Mouse (Mus musculus): ENCODE data around the gene Cep41. TPM values are rescaled to one million over a fixed set of nuclear protein-coding genes. Genes with fewer than 3 reads are reported as not detected.
A peak's percentile ranks its signal among the peaks of the same experiment; 100 is the strongest.

The Cep41 gene
- total RNA-seq, 2 experiments from 2014 or later, result 9.3 to 10.2 TPM

Small RNA genes lying within 50 kb of the gene (microRNA-seq; reads per million reads assigned to microRNA genes)
- 22,086 reads per million, percentile 96 among the genes with 10 or more reads in this experiment for gene Mir335

Other genes with a start within 250 kb of the Cep41 start
- gene Tmem209, start 184.0 kb downstream of the Cep41 start, total RNA-seq (2021), result 10 to 100 TPM; 36.1 to 36.9 TPM
- gene Ssmem1, start 183.9 kb downstream of the Cep41 start, total RNA-seq (2021), result under 1 TPM; 0.45 to 0.59 TPM
- gene Cpa2, start 152.2 kb downstream of the Cep41 start, total RNA-seq (2021), result 100 to 1,000 TPM in 1 of 2 experiments, 1 to 10 TPM in 1; 2.1 to 257 TPM
- gene Cpa4, start 125.4 kb downstream of the Cep41 start, total RNA-seq (2021), result 1 to 10 TPM; 2.9 to 3.2 TPM
- not detected for gene Cpa5, start 82.7 kb downstream of the Cep41 start, total RNA-seq (2021)
- gene Cpa1, start 54.5 kb downstream of the Cep41 start, total RNA-seq (2021), result 100 to 1,000 TPM in 1 of 2 experiments, under 1 TPM in 1; 0.96 to 609 TPM
- 100 to 1,000 TPM; 359 to 373 TPM for gene Mest, start 29.8 kb upstream of the Cep41 start, total RNA-seq (2021)
- 10 to 100 TPM; 76.1 to 79.0 TPM for gene Copg2, start 203.0 kb upstream of the Cep41 start, total RNA-seq (2021)
- gene Tsga13, start 221.8 kb upstream of the Cep41 start, total RNA-seq (2021), result under 1 TPM in 1 of 2 experiments, not detected in 1; 0.73 TPM

Data from adrenal gland, postnatal 4 days (tissue).